Mouse (Mus musculus) CH12.LX (cell line): Measurements from ENCODE around the gene Cabp2. TPM values are rescaled to one million over a fixed set of nuclear protein-coding genes. Genes with fewer than 3 reads are reported as not detected.
A peak's percentile ranks its signal among the peaks of the same experiment; 100 is the strongest.

Experiments
- DNase-seq: peaks from one replicate; pipeline ENCODE4 v3.0.0-alpha.2; 2013; ENCODE audit errors: extremely low read depth
- H3K27ac ChIP-seq: 2 replicates; pipeline ENCODE4 v1.5.1; 2012; ENCODE audit warnings: low read depth, mild to moderate bottlenecking, control low read depth, moderate library complexity; ENCODE audit not compliant: insufficient read depth
- H3K27me3 ChIP-seq: replicated peaks from 2 replicates; pipeline ENCODE3; 2012; ENCODE audit warnings: inconsistent platforms
- H3K36me3 ChIP-seq, 2 experiments: replicated peaks in 1 of 2; 2 replicates each; pipeline versions ENCODE3 to v1.6.1; 2012; ENCODE audit warnings: inconsistent platforms in 1 of 2, low read length in 1 of 2, mild to moderate bottlenecking in 1 of 2, mixed read lengths in 1 of 2, moderate library complexity in 1 of 2; ENCODE audit not compliant: control insufficient read depth in 1 of 2, insufficient read depth in 1 of 2
- H3K4me1 ChIP-seq, 2 experiments: 2 replicates each; pipeline ENCODE4 v1.6.1; 2012; ENCODE audit warnings: inconsistent platforms in 1 of 2, moderate library complexity in 1 of 2; ENCODE audit not compliant: insufficient read depth in 2 of 2, control insufficient read depth in 1 of 2
- H3K4me2 ChIP-seq: 2 replicates; pipeline ENCODE4 v1.6.1; 2012; ENCODE audit warnings: low read depth, mild to moderate bottlenecking, control low read depth; ENCODE audit not compliant: poor library complexity, insufficient read depth, severe bottlenecking
- H3K4me3 ChIP-seq, 3 experiments: fragments of 150-350 bp in 1 of 3; sonication (generic) in 1 of 3; replicated peaks in 1 of 3; 2 replicates each; pipeline versions ENCODE3 to v1.5.1; 2011 to 2012; ENCODE audit warnings: low read depth in 2 of 3, low read length in 2 of 3, mild to moderate bottlenecking in 2 of 3, moderate library complexity in 2 of 3, control low read depth in 1 of 3, improper control_type of control experiment in 1 of 3, inconsistent platforms in 1 of 3, mixed read lengths in 1 of 3; ENCODE audit not compliant: poor library complexity in 1 of 3
- H3K79me2 ChIP-seq: replicated peaks from 2 replicates; pipeline ENCODE4 v1.6.1; 2012; ENCODE audit warnings: mild to moderate bottlenecking, moderate library complexity; ENCODE audit not compliant: control insufficient read depth, poor library complexity, insufficient read depth, severe bottlenecking; ENCODE audit errors: extremely low read depth
- H3K9ac ChIP-seq: 2 replicates; pipeline ENCODE4 v1.6.1; 2012; ENCODE audit warnings: low read depth, mild to moderate bottlenecking, control low read depth, moderate library complexity; ENCODE audit not compliant: insufficient read depth
- H3K9me3 ChIP-seq: replicated peaks from 2 replicates; pipeline ENCODE3; 2012; ENCODE audit warnings: low read length, inconsistent platforms, mixed read lengths
- BHLHE40 ChIP-seq: IDR thresholded peaks from 2 replicates; pipeline ENCODE4 v1.6.1; 2011; ENCODE audit warnings: mild to moderate bottlenecking, low read depth, low read length, improper control_type of control experiment
- CHD1 ChIP-seq: IDR thresholded peaks from 2 replicates; pipeline ENCODE4 v1.6.1; 2012; ENCODE audit warnings: low read depth, low read length, improper control_type of control experiment, inconsistent platforms
- CHD2 ChIP-seq: IDR thresholded peaks from 2 replicates; pipeline ENCODE4 v1.6.1; 2011; ENCODE audit warnings: low read length, improper control_type of control experiment
- CTCF ChIP-seq, 2 experiments: IDR thresholded peaks in 1 of 2; conservative IDR thresholded peaks in 1 of 2; 2 replicates each; pipeline ENCODE4 v1.5.1; 2011 to 2012; ENCODE audit warnings: low read depth in 2 of 2, low read length in 2 of 2, improper control_type of control experiment in 1 of 2, inconsistent platforms in 1 of 2, mild to moderate bottlenecking in 1 of 2, moderate library complexity in 1 of 2
- E2F4 ChIP-seq: IDR thresholded peaks from 2 replicates; pipeline ENCODE4 v1.6.1; 2011; ENCODE audit warnings: low read depth, low read length, improper control_type of control experiment; ENCODE audit not compliant: insufficient replicate concordance
- ELF1 ChIP-seq: IDR thresholded peaks from 2 replicates; pipeline ENCODE4 v1.6.1; 2014; ENCODE audit warnings: low read depth, mild to moderate bottlenecking, inconsistent platforms, low read length, improper control_type of control experiment
- EP300 ChIP-seq: IDR thresholded peaks from 2 replicates; pipeline ENCODE4 v1.6.1; 2011; ENCODE audit warnings: low read length, improper control_type of control experiment
- ETS1 ChIP-seq: conservative IDR thresholded peaks from 2 replicates; pipeline ENCODE4 v1.6.1; 2012; ENCODE audit warnings: low read depth, mild to moderate bottlenecking, inconsistent platforms, low read length, improper control_type of control experiment, moderate library complexity
- GABPA ChIP-seq: IDR thresholded peaks from 2 replicates; pipeline ENCODE4 v1.6.1; 2012; ENCODE audit warnings: low read depth, low read length, improper control_type of control experiment, inconsistent platforms; ENCODE audit not compliant: insufficient replicate concordance
- HCFC1 ChIP-seq: IDR thresholded peaks from 2 replicates; pipeline ENCODE4 v1.6.1; 2012; ENCODE audit warnings: low read depth, mild to moderate bottlenecking, inconsistent platforms, low read length, improper control_type of control experiment
- IRF4 ChIP-seq: IDR thresholded peaks from 2 replicates; pipeline ENCODE4 v1.6.1; 2014; ENCODE audit warnings: low read depth, mild to moderate bottlenecking, inconsistent platforms, low read length, improper control_type of control experiment
- JUND ChIP-seq: conservative IDR thresholded peaks from 2 replicates; pipeline ENCODE4 v1.6.1; 2011; ENCODE audit warnings: low read depth, low read length, improper control_type of control experiment
- KAT2A ChIP-seq: IDR thresholded peaks from 2 replicates; pipeline ENCODE4 v1.6.1; 2012; ENCODE audit warnings: low read length, improper control_type of control experiment, inconsistent platforms; ENCODE audit not compliant: insufficient replicate concordance
- MAFK ChIP-seq: IDR thresholded peaks from 2 replicates; pipeline ENCODE4 v1.6.1; 2011; ENCODE audit warnings: low read length, improper control_type of control experiment; ENCODE audit not compliant: insufficient replicate concordance
- MAX ChIP-seq: IDR thresholded peaks from 2 replicates; pipeline ENCODE4 v1.6.1; 2011; ENCODE audit warnings: low read length, improper control_type of control experiment
- MEF2A ChIP-seq: IDR thresholded peaks from 2 replicates; pipeline ENCODE4 v1.6.1; 2014; ENCODE audit warnings: low read depth, mild to moderate bottlenecking, inconsistent platforms, low read length, improper control_type of control experiment, borderline replicate concordance
- MYC ChIP-seq: IDR thresholded peaks from 2 replicates; pipeline ENCODE4 v1.6.1; 2011; ENCODE audit warnings: low read depth, mild to moderate bottlenecking, improper control_type of control experiment, low read length
- NELFE ChIP-seq: IDR thresholded peaks from 2 replicates; pipeline ENCODE4 v1.6.1; 2011; ENCODE audit warnings: low read depth, low read length, improper control_type of control experiment
- NRF1 ChIP-seq: IDR thresholded peaks from 2 replicates; pipeline ENCODE4 v1.6.1; 2014; ENCODE audit warnings: low read depth, mild to moderate bottlenecking, inconsistent platforms, low read length, improper control_type of control experiment, moderate library complexity
- POLR2A ChIP-seq: IDR thresholded peaks from 2 replicates; pipeline ENCODE4 v1.6.1; 2011; ENCODE audit warnings: low read depth, mild to moderate bottlenecking, improper control_type of control experiment, low read length
- POLR2AphosphoS2 ChIP-seq: IDR thresholded peaks from 2 replicates; pipeline ENCODE4 v1.6.1; 2011; ENCODE audit warnings: low read depth, low read length, improper control_type of control experiment
- RCOR1 ChIP-seq: conservative IDR thresholded peaks from 2 replicates; pipeline ENCODE4 v1.6.1; 2012; ENCODE audit warnings: low read depth, mild to moderate bottlenecking, inconsistent platforms, low read length, improper control_type of control experiment
- SIN3A ChIP-seq: IDR thresholded peaks from 2 replicates; pipeline ENCODE4 v1.6.1; 2012; ENCODE audit warnings: low read length, improper control_type of control experiment, inconsistent platforms
- SMC3 ChIP-seq: IDR thresholded peaks from 2 replicates; pipeline ENCODE4 v1.6.1; 2011; ENCODE audit warnings: low read depth, low read length, improper control_type of control experiment
- TBP ChIP-seq: conservative IDR thresholded peaks from 2 replicates; pipeline ENCODE4 v1.6.1; 2011; ENCODE audit warnings: low read depth, low read length, improper control_type of control experiment
- TCF12 ChIP-seq: IDR thresholded peaks from 2 replicates; pipeline ENCODE4 v1.6.1; 2014; ENCODE audit warnings: low read depth, mild to moderate bottlenecking, inconsistent platforms, low read length, improper control_type of control experiment
- UBTF ChIP-seq: IDR thresholded peaks from 2 replicates; pipeline ENCODE4 v1.6.1; 2012; ENCODE audit warnings: low read depth, mild to moderate bottlenecking, inconsistent platforms, low read length, improper control_type of control experiment, moderate library complexity
- USF1 ChIP-seq: IDR thresholded peaks from 2 replicates; pipeline ENCODE4 v1.6.1; 2014; ENCODE audit warnings: low read depth, mild to moderate bottlenecking, inconsistent platforms, low read length, improper control_type of control experiment
- USF2 ChIP-seq: conservative IDR thresholded peaks from 2 replicates; pipeline ENCODE4 v1.6.1; 2011; ENCODE audit warnings: low read depth, low read length, improper control_type of control experiment
- ZC3H11A ChIP-seq: IDR thresholded peaks from 2 replicates; pipeline ENCODE4 v1.6.1; 2012; ENCODE audit warnings: low read depth, mild to moderate bottlenecking, inconsistent platforms, low read length, improper control_type of control experiment
- ZKSCAN1 ChIP-seq: IDR thresholded peaks from 2 replicates; pipeline ENCODE4 v1.6.1; 2012; ENCODE audit warnings: low read depth, inconsistent platforms, low read length, improper control_type of control experiment, borderline replicate concordance
- ZNF384 ChIP-seq: IDR thresholded peaks from 2 replicates; pipeline ENCODE4 v1.6.1; 2012; ENCODE audit warnings: low read depth, low read length, improper control_type of control experiment, inconsistent platforms
- dilution Hi-C: fragments of 300-500 bp; cut with MboI; formaldehyde crosslinking; loops from 2 replicates; pipeline ENCODE4 v1.14.3; 2020; ENCODE audit warnings: low sequenced_read_pairs; ENCODE audit not compliant: extremely low pct_unique_long_range_greater_than_20kb, extremely low pct_ligation_motif_present
- in situ Hi-C: fragments of 300-500 bp; cut with MboI; formaldehyde crosslinking; loops from 3 replicates; pipeline ENCODE4 v1.14.3; 2019; ENCODE audit warnings: low sequenced_read_pairs, low pct_ligation_motif_present, low pct_unique_long_range_greater_than_20kb, mixed read lengths
- polyA plus RNA-seq: library from polyadenylated mRNA; unstranded; fragments of >175 nt; gene quantifications from 2 replicates; pipeline ENCODE4 v1.2.1, GENCODE M21; 2012; ENCODE audit warnings: low read depth; ENCODE audit not compliant: insufficient read length
- total RNA-seq, 2 experiments: library from RNA; depleted of rRNA; stranded (reverse); fragments of 300-350 nt in 1 of 2; fragments of >200 nt in 1 of 2; gene quantifications; 2 replicates each; pipeline ENCODE4 v1.2.3; 2012 to 2014

Cabp2 gene
- total and polyA plus RNA-seq, 3 experiments: not detected

- Histone ChIP-seq H3K4me1 (peaks cover 18 to 58% of the 10 kb centered on the region in 2 experiments), H3K4me3 (peak overlapping the region in 2 of 3 experiments; percentile 57 to 64), H3K4me2 (peak overlapping the region; percentile 89), H3K9ac (peak overlapping the region; percentile 65), H3K79me2 (peaks cover 9% of the 10 kb centered on the region), H3K9me3 (no peaks in the 10 kb centered on the region), H3K36me3 (peaks cover 19 to 34% of the 10 kb centered on the region in 2 experiments), H3K27me3 (no peaks in the 10 kb centered on the region), H3K27ac (no peak overlapping the region)
- no peak for TF ChIP-seq SMC3
- TF ChIP-seq CTCF (conservative IDR thresholded peaks at IDR 0.05 in 1 of 2, IDR thresholded peaks at IDR 0.05 in 1 of 2; ENCODE audit: low read depth in 2 of 2, low read length in 2 of 2): no peak
- TF ChIP-seq RCOR1: no peak
- TF ChIP-seq CHD1: no peak
- TF ChIP-seq GABPA: no peak
- TF ChIP-seq POLR2AphosphoS2: no peak
- TF ChIP-seq ZNF384: no peak
- in situ Hi-C loops: no loop called here
- DNase-seq: no peak
- dilution Hi-C loops: no loop called here
Measured at GRCm38 (mm10) chr19:4098426-4098825, 17.0 kb downstream of the Cabp2 start.

GRCm38 (mm10) chr19:4099056-4099455, 17.7 kb downstream of the Cabp2 start:
- in situ Hi-C loops: no loop called here
- dilution Hi-C loops: no loop called here
- Histone ChIP-seq H3K27me3 (no peaks in the 10 kb centered on the region), H3K4me3 (peak overlapping the region in 2 of 3 experiments; percentile 87 to 92), H3K4me1 (peaks cover 18 to 64% of the 10 kb centered on the region in 2 experiments), H3K4me2 (peak overlapping the region; percentile 89), H3K36me3 (peaks cover 23 to 39% of the 10 kb centered on the region in 2 experiments), H3K9ac (peak overlapping the region; percentile 51), H3K27ac (peak overlapping the region; percentile 78), H3K9me3 (no peaks in the 10 kb centered on the region), H3K79me2 (peaks cover 9% of the 10 kb centered on the region)
- peak; percentile 94 for DNase-seq
- TF ChIP-seq SIN3A (peak; percentile 82), USF2 (no peak), KAT2A (no peak), BHLHE40 (0 out of 2 replicates have a peak, but pooled peaks have one; percentile 27), NRF1 (peak; percentile 33; the same call in 1 of the 2 replicates), CHD2 (0 out of 2 replicates have a peak, but pooled peaks have one; percentile 9), SMC3 (peak; percentile 97), MEF2A (no peak; the same call in 1 of the 2 replicates), MAX (peak; percentile 40; the same call in 1 of the 2 replicates), MAFK (no peak), RCOR1 (no peak), TCF12 (peak; percentile 50; the same call in 1 of the 2 replicates), CHD1 (no peak), UBTF (no peak), MYC (0 out of 2 replicates have a peak, but pooled peaks have one; percentile 35), ETS1 (0 out of 2 replicates have a peak, but pooled peaks have one; percentile 28), TBP (no peak), ZKSCAN1 (no peak), ELF1 (peak; percentile 56; the same call in 1 of the 2 replicates), E2F4 (no peak), POLR2A (0 out of 2 replicates have a peak, but pooled peaks have one; percentile 28), EP300 (no peak), ZC3H11A (peak; percentile 48), HCFC1 (peak; percentile 58), ZNF384 (no peak), USF1 (no peak), IRF4 (no peak; the same call in 1 of the 2 replicates), GABPA (no peak), NELFE (peak; percentile 29; the same call in 1 of the 2 replicates), JUND (no peak)
